Mouse (Mus musculus): ENCODE data around the gene Ergic1. TPM values are rescaled to one million over a fixed set of nuclear protein-coding genes. Genes with fewer than 3 reads are reported as not detected.

Ergic1 gene
- polyA plus RNA-seq, 1 experiment from 2014 or later = 100 TPM

DNA sequence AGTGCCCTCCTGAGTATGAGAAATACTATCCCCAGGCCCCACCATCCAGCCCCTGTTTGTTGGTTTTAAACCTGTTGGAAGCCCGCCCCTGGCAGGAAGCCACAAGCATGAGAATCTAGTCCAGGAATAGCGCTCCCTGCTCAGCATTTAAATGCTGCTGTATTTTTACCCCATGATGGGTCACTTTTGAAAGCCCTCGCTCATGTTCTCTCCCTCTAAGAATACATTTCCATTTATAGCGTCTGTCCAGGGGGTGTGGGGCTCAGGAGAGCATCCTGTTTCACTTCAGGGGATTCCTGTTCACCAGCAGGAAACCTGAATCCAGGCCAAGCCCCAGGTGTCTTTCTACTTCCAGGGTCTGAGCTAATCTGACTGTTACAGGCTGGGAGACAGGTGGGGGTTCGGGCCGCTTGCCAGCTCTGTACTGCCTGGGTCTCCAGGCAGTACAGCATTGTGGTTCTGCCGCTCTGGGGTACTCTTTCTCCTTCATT is 34.9 kb downstream of the Ergic1 start:
- 52% methylated on average over 7 of the region's 7 CpGs for WGBS
- ATAC-seq (replicated peaks) = no peak
- Histone ChIP-seq H3K36me3 (replicated peaks) (no peaks in the 10 kb centered on the region), H3K9me3 (no peaks in the 10 kb centered on the region), H3K4me3 (no peak overlapping the region), H3K27ac (peak overlapping the region; percentile 57), H3K4me1 (peaks cover 20% of the 10 kb centered on the region), H3K27me3 (replicated peaks) (no peaks in the 10 kb centered on the region), H3K4me2 (no peak overlapping the region), H3K9ac (no peak overlapping the region)

DNA sequence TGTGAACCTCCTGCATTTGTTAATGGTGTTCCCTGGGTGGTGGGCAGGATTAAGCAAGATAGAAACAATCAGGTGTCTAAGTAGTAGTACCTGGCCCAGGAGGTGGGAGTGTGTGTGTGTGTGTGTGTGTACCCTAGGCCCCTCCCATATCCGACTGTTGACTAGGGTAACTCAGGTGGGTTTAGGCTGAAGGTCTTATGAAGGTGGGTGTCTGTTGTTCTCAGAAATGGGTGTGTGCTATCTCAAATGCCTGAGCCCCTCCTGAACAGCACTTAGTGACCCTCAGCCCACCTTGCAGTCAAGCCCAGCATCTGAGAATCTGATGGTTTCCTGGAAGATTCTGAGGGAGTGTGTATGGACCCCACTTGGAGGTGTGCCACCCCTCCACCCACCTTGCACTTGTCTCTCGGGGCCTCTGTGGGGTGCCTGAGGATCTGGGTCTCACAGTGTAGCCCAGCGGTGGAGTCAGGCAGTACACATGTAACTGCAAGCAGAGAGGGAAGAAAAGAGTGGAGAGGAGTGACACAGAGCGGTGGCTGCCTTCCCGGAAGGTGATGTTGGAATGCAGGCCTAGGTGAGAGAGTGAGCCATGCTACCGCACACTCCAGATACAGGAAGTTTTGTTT is 35.7 kb downstream of the Ergic1 start:
- Histone ChIP-seq H3K9ac (no peak overlapping the region), H3K9me3 (no peaks in the 10 kb centered on the region), H3K27me3 (replicated peaks) (no peaks in the 10 kb centered on the region), H3K4me2 (no peak overlapping the region), H3K4me1 (peaks cover 28% of the 10 kb centered on the region), H3K36me3 (replicated peaks) (no peaks in the 10 kb centered on the region), H3K4me3 (no peak overlapping the region), H3K27ac (0 out of 2 replicates have a peak overlapping the region, but pooled peaks have one; percentile 57)
- ATAC-seq (replicated peaks) = no peak
- WGBS = 87% methylated on average over 6 of the region's 6 CpGs

DNA sequence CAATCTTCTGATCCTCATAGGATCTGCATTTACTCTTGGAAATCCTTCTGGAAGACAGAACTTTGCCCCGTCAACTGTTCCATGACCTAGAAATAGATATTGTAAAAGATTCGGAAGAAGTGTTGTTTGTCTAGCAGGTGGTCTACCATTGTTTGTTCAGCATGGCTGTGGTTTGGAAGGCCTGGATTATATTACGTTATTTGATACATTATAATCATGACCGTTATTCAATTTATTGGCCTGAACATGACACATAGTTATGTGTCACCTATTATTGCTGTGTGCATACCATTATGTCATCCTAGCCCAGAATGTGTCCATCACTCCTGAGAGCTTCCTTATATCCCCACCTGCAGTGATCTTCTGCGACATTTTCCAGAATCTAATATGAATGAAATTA is 37.6 kb downstream of the Ergic1 start:
- Histone ChIP-seq H3K36me3 (replicated peaks) (no peaks in the 10 kb centered on the region), H3K4me1 (peaks cover 41% of the 10 kb centered on the region), H3K27me3 (replicated peaks) (no peaks in the 10 kb centered on the region), H3K4me2 (no peak overlapping the region), H3K9me3 (no peaks in the 10 kb centered on the region), H3K9ac (no peak overlapping the region), H3K4me3 (no peak overlapping the region), H3K27ac (no peak overlapping the region)
- 95% methylated on average over 5 of the region's 5 CpGs for WGBS
- ATAC-seq (replicated peaks) = no peak

DNA sequence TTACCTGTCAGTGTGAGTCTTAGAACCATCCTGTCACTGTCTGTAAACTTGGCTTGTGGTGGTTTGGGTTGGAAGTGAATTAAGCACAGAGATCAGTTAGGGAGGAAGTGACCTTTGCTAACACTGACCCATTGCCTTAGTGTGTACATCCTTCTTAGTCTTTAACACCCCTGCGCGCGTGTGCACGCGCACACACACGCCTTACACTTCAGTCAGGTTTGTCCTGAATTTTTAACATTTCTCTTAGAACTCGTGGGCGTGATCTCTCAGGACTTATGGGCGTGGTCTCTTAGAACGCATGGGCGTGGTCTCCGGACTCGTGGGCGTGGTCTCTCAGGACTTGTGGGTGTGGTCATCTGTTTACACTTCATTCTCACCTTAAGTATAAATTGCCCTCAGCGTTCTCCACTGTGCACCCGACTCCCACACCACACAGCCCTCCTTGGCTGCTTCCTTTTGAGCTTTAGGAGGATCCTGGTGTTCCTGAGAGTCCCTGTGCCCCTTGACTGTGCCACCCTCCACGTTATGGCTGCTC is 39.7 kb downstream of the Ergic1 start:
- no peak overlapping the region for H3K4me3 ChIP-seq
- H3K4me1 ChIP-seq = peaks cover 31% of the 10 kb centered on the region
- ATAC-seq (replicated peaks) = no peak
- H3K4me2 ChIP-seq = no peak overlapping the region
- no peak overlapping the region for H3K9ac ChIP-seq
- WGBS = 76% methylated on average over 17 of the region's 17 CpGs
- no peaks in the 10 kb centered on the region for H3K27me3 ChIP-seq (replicated peaks)
- no peaks in the 10 kb centered on the region for H3K9me3 ChIP-seq
- 0 out of 2 replicates have a peak overlapping the region, but pooled peaks have one; percentile 17 for H3K27ac ChIP-seq
- no peaks in the 10 kb centered on the region for H3K36me3 ChIP-seq (replicated peaks)

DNA sequence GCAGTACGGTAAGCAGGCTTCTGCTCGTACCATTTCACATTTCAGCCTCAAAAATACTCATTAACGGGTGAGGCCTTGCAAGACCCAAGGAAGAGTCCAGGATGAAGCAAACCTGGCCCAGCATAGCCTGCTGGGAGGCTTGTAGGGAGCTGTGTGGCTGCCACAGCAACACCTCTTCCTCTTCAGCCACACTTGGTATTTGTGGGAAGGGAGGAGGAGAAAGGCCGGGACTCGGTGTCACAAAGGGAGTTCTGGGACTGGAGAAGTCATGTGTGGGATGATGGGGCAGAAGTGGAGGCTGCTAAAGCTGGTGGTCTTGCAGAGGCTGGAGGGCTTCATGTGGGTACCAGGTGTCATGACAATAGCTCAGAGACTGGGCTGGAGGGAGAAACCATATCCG is 40.2 kb downstream of the Ergic1 start:
- no peak overlapping the region for H3K9ac ChIP-seq
- H3K4me2 ChIP-seq = no peak overlapping the region
- H3K27ac ChIP-seq = 0 out of 2 replicates have a peak overlapping the region, but pooled peaks have one; percentile 17
- H3K9me3 ChIP-seq = no peaks in the 10 kb centered on the region
- no peak for ATAC-seq (replicated peaks)
- H3K4me3 ChIP-seq = no peak overlapping the region
- peaks cover 26% of the 10 kb centered on the region for H3K4me1 ChIP-seq
- H3K27me3 ChIP-seq (replicated peaks) = no peaks in the 10 kb centered on the region
- H3K36me3 ChIP-seq (replicated peaks) = no peaks in the 10 kb centered on the region
- 69% methylated on average over 6 of the region's 6 CpGs for WGBS

DNA sequence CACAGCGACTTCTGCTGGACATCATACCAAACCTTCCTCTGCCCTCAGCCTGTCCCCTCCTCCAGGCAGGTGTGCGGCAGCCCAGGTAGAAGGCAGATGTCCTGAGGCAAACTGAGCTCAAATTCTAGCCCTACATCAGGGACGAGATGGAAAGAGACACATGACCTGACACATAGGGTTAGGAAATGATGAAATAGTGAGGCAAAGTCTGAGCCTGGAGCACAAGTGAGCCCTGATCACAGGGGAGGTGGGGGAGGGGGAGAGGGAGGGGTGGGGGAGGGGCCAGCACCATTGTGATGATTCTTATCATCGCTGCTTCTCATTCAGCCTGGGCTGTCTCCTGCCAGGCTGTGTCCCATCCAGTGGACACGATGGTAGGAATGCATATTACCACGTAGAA is 40.6 kb downstream of the Ergic1 start:
- Histone ChIP-seq H3K4me2 (no peak overlapping the region), H3K36me3 (replicated peaks) (no peaks in the 10 kb centered on the region), H3K9ac (no peak overlapping the region), H3K4me3 (no peak overlapping the region), H3K9me3 (no peaks in the 10 kb centered on the region), H3K27ac (peak overlapping the region; percentile 59; the same call in 1 of the 2 replicates), H3K27me3 (replicated peaks) (no peaks in the 10 kb centered on the region), H3K4me1 (peaks cover 22% of the 10 kb centered on the region)
- ATAC-seq (replicated peaks) = no peak
- WGBS = 49% methylated on average over 6 of the region's 6 CpGs

DNA sequence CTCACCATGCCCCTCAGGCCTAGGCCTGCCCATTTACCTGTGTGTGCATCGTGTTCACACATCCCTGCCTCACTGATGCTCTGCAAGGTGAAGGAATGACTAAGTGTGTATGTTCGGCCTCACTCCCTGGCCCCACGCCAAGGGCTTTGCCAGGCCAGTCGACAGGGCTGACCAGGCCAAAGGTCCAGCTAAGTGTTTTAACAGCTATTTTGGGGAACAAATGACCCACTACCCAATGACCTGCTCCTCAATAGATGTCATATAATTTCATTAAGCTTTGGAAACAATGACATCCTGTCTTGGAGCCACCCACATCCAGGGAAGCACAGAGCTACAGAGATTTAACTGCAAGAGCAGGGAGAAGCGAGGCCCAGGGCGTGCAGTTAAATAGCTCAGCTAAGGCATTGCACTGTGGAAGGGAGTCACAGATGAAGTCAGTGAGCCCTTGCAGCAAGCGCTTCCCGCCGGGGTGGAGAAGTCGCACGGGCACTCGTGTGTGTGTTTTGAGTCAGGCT is 41.1 kb downstream of the Ergic1 start:
- Histone ChIP-seq H3K27ac (peak overlapping the region; percentile 59), H3K4me3 (no peak overlapping the region), H3K4me2 (no peak overlapping the region), H3K9me3 (no peaks in the 10 kb centered on the region), H3K4me1 (peaks cover 22% of the 10 kb centered on the region), H3K36me3 (replicated peaks) (no peaks in the 10 kb centered on the region), H3K27me3 (replicated peaks) (no peaks in the 10 kb centered on the region), H3K9ac (no peak overlapping the region)
- ATAC-seq (replicated peaks) = no peak
- 69% methylated on average over 12 of the region's 12 CpGs for WGBS

DNA sequence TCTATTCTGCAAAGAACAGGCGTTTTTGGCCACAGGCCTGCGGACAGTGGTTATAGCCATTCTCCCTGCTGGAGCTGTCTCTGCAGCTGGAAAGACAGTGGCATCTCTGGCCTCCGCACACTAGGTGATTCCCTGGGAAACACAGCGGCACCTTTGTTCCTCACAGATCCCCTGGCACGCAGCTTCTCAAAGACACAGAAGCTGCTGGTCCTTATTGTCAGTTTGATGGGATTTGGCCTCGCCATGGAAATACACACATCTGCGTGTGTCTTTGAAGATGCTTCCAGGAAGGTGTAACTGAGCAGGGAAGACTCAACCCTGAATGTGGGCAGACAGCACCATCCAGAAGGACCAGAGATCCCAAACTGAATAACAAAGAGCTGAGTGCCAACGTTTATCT is 42.0 kb downstream of the Ergic1 start:
- H3K4me3 ChIP-seq = no peak overlapping the region
- 0 out of 2 replicates have a peak overlapping the region, but pooled peaks have one; percentile 0 for H3K9ac ChIP-seq
- ATAC-seq (replicated peaks) = no peak
- no peaks in the 10 kb centered on the region for H3K9me3 ChIP-seq
- H3K27ac ChIP-seq = 0 out of 2 replicates have a peak overlapping the region, but pooled peaks have one; percentile 59
- no peaks in the 10 kb centered on the region for H3K27me3 ChIP-seq (replicated peaks)
- peaks cover 22% of the 10 kb centered on the region for H3K4me1 ChIP-seq
- WGBS = 67% methylated on average over 8 of the region's 8 CpGs
- no peaks in the 10 kb centered on the region for H3K36me3 ChIP-seq (replicated peaks)
- no peak overlapping the region for H3K4me2 ChIP-seq

DNA sequence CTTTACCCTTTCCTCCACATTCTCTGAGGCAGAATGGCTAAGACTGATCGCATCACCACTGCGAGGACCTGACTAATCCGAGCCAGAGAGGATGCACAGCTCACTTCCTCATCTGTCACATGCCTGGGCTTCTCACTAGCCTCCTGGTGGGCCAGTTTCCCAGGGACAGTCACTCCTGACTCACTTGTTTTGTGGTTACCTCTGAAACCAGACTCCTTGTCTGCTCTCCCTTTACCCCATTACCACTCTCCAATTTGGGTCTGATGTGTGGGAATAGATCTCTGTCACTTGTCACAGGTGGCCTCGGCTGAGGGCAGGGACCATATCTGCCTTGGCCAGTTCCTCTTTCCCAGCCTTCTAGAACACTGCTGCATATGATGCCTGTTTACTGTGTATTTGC is 44.3 kb downstream of the Ergic1 start:
- no peaks in the 10 kb centered on the region for H3K9me3 ChIP-seq
- ATAC-seq (replicated peaks) = no peak
- peaks cover 22% of the 10 kb centered on the region for H3K4me1 ChIP-seq
- 85% methylated on average over 4 of the region's 4 CpGs for WGBS
- H3K27ac ChIP-seq = no peak overlapping the region
- no peaks in the 10 kb centered on the region for H3K27me3 ChIP-seq (replicated peaks)
- H3K4me2 ChIP-seq = no peak overlapping the region
- H3K36me3 ChIP-seq (replicated peaks) = 0 out of 2 replicates have a peak, but pooled peaks cover 6% of the 10 kb centered on the region
- H3K9ac ChIP-seq = no peak overlapping the region
- H3K4me3 ChIP-seq = no peak overlapping the region

DNA sequence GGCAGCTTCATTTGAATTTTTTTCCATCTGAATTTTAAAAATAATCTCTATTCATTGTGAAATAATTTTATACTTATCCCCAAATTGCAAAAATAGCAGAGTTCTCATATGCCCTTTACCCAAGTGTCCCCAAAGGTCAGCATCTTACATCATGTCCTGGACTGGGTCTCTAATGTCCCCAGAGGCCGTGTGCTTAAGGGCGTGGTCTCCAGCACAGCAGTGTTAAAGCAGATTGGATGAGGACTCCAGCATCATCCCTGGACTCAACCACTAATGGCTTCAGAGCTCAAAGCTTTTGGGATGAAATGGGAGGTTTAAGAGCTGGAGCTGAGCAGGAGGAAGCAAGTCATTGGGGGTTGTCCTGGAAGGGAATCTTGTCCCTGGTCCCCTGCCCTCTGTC is 45.2 kb downstream of the Ergic1 start:
- Histone ChIP-seq H3K27me3 (replicated peaks) (no peaks in the 10 kb centered on the region), H3K36me3 (replicated peaks) (0 out of 2 replicates have a peak, but pooled peaks cover 6% of the 10 kb centered on the region), H3K9me3 (no peaks in the 10 kb centered on the region), H3K4me3 (no peak overlapping the region), H3K9ac (no peak overlapping the region), H3K4me1 (peaks cover 18% of the 10 kb centered on the region), H3K4me2 (no peak overlapping the region), H3K27ac (no peak overlapping the region)
- WGBS = 89% methylated on average over 2 of the region's 2 CpGs
- ATAC-seq (replicated peaks) = no peak

DNA sequence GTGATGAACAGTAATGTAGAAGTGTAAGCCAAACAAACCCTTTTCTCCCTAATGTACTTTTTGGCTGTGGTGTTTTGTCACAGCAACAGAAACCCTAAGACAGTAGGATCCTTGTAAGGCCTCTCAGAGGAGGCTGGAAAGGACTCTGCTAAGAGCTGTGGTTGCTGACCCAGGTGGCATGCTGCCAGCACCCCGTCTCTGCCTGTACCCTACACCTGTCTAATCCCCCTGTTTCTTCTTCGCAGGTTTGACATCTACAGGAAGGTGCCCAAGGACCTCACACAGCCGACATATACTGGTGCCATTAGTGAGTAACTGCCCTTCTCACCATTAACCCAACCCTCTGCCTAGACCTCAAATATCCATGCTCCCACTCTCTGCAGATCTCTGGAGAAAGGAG is 47.1 kb downstream of the Ergic1 start:
- Histone ChIP-seq H3K9ac (no peak overlapping the region), H3K4me1 (no peaks in the 10 kb centered on the region; the same call in 1 of the 2 replicates), H3K27ac (no peak overlapping the region), H3K9me3 (no peaks in the 10 kb centered on the region), H3K4me2 (no peak overlapping the region), H3K36me3 (replicated peaks) (0 out of 2 replicates have a peak, but pooled peaks cover 6% of the 10 kb centered on the region), H3K27me3 (replicated peaks) (no peaks in the 10 kb centered on the region), H3K4me3 (no peak overlapping the region)
- ATAC-seq (replicated peaks) = no peak
- WGBS = 97% methylated on average over 3 of the region's 3 CpGs

DNA sequence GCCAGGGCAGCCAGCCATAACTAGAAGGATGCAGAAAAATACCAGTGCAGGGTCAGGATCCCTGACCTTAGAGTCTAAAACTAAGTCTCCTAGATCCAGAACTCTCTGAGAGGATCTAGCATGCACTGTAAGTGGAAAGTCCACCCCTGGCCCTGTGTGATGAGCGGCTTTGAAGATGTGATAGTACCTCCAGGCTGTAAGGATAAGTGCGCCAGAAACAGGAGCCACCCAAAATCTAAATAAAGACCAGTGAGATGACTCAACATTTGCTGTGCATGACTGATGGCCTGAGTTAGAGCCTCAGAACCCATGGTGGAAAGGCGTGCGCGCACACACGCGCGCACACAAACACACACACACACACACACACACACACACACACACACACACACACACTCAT is 47.6 kb downstream of the Ergic1 start:
- Histone ChIP-seq H3K9me3 (no peaks in the 10 kb centered on the region), H3K9ac (no peak overlapping the region), H3K4me3 (no peak overlapping the region), H3K4me2 (no peak overlapping the region), H3K36me3 (replicated peaks) (0 out of 2 replicates have a peak, but pooled peaks cover 6% of the 10 kb centered on the region), H3K27me3 (replicated peaks) (no peaks in the 10 kb centered on the region), H3K4me1 (no peaks in the 10 kb centered on the region), H3K27ac (no peak overlapping the region)
- 97% methylated on average over 8 of the region's 8 CpGs for WGBS
- no peak for ATAC-seq (replicated peaks)

Measured in midbrain, embryonic 15.5 days (tissue).